Mouse (Mus musculus) heart, postnatal 36 days (tissue): ENCODE data around the gene Llcfc1. TPM values are rescaled to one million over a fixed set of nuclear protein-coding genes. Genes with fewer than 3 reads are reported as not detected.

Source experiments
- DNase-seq, 2 experiments: peaks; one replicate each; pipeline ENCODE4 v3.0.0; 2021 to 2022
- intact Hi-C: fragments of 180-260 bp; cut with DNase I; formaldehyde crosslinking; loops from one replicate; pipeline ENCODE4 v1.15.1; 2025
- total RNA-seq, 2 experiments: library from RNA; stranded (reverse); gene quantifications; 2 replicates each; pipeline ENCODE4 v1.2.3; 2021

Llcfc1 gene
- total RNA-seq, result not detected

DNA sequence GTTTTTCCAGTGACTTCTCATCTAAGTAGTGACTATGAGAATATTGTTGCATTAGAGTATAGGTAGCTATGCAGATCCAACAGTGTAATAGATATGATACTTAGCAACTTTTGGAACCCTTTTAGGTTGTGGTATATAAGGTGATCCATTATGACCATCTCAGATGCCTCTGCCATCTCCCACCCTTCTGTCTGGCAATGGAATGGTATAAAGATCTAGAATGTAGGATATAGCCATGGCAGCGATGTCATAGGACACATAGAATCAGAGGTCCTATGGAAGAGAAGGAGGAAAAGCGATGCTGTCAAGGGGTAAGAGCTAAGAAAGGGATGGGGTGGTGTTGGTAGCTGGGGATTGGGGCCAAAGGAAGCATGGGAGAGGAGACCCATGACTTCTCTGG lies at the start of gene Llcfc1:
Gene Llcfc1, plus strand, starts transcription at position 301 of the 400 bp plus-strand sequence.
- no peak for DNase-seq
- intact Hi-C loops, result no loop called here

DNA sequence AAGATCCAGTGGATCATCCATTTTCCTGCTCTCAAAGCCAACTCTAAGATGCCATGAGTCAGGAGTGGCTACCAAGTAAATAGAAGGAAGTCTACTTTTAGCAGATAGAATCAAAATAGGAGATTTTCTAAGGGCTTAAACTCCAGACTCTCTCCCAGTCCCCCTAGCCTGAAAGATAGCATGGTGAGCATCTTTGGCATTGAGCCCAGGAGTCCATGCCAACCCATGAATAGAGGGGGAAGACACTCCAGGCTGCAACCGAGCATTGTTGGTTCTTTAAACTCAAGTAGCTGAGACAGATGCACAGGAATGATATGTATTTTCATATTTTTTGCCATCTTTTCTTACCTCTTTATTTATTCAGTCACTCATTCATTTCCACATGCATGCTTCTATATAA lies 49.0 kb upstream of the Llcfc1 start:
- no peak for DNase-seq

DNA sequence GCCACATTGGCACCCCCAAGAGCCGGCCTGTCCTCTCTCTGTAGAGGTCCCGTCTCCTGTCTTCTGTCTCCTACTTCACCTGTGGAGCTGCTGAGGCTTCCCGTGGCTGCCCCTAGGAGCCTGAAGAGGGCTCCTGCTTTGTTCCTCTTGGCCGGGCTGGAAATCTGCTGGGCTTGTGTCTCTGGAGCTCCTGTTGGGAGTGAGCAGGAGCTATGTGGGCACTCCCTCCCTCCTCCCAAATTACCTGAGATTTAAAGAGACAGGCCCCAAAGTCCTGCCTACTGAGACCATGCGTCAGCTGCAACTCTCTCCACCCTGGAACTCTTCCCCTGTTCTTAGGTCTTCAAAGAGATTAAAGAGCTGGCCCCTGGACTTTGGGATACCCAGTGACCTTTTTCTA lies 48.1 kb upstream of the Llcfc1 start, which contains the start of gene Trpv6:
Gene Trpv6, minus strand, starts transcription at position 228 of the 400 bp plus-strand sequence.
- intact Hi-C loops, result no loop called here
- no peak for DNase-seq

More for the DNA sequence above, 49.0 kb upstream of the Llcfc1 start:
- intact Hi-C loops, result no loop called here

DNA sequence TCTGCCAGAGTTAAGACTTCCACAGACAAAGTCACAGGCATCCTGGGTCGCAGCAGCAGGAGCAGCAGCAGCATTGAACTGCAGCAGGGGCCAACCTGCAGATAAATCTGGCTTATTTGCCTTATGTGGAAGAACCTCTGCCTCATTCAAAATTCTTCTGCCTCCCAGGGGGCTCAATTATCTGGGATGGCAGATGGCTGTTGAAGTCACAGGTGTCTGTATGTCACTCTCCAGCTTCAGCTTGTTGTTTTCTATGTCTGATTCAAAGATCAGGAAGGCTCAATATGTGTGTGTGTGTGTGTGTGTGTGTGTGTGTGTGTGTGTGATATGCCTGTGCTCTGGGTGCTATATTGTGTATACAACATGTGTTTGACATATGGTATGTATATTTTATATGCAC lies 46.8 kb upstream of the Llcfc1 start:
- DNase-seq, result no peak
- intact Hi-C loops, result no loop called here

DNA sequence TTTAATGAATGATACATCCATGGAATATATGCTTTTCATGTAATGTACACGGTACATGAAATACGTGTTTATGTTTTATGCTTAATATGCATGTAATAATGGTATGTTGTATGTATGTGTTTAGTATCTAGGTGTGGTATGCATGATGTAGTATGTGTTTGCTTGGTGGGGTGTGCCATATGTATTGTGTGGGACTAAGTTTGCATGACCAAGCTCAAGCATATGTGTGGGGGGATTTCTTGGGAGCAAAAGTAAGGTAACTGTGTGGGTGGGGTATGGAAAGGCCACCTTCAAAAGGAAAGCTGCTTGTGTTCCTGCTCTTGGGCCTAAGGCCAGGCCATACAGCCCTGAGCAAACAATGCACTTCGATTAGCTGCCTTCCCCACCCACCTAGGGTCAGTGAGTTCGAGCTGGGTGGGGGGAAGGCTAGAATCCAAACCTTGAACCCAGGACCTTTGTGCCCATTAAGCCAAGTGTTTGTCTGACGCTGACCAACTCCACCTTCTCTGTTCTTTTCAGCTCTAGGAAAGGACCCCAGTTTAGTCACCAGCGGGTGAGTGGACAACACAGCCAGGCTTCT lies 46.2 kb upstream of the Llcfc1 start:
- intact Hi-C loops, result no loop called here
- no peak for DNase-seq

DNA sequence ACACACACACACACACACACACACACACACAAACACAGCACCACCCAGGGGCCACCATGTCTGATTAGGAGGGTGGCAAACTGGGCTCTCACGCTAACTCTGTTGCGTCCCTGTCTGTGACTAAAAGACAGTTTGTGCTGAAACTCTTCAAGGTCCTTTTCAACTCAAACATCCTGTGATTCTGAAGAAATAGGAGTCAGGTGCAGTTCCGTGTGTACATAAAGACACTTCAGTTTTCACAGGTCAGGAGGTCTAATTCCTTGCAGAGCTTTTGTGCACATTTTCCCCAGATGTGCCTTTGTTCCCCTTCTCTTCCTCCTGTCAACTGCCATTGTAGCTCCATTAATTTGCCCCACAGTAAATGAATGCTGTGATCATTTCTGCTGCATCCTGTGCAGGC lies 43.8 kb upstream of the Llcfc1 start:
- intact Hi-C loops, result no loop called here
- no peak for DNase-seq

DNA sequence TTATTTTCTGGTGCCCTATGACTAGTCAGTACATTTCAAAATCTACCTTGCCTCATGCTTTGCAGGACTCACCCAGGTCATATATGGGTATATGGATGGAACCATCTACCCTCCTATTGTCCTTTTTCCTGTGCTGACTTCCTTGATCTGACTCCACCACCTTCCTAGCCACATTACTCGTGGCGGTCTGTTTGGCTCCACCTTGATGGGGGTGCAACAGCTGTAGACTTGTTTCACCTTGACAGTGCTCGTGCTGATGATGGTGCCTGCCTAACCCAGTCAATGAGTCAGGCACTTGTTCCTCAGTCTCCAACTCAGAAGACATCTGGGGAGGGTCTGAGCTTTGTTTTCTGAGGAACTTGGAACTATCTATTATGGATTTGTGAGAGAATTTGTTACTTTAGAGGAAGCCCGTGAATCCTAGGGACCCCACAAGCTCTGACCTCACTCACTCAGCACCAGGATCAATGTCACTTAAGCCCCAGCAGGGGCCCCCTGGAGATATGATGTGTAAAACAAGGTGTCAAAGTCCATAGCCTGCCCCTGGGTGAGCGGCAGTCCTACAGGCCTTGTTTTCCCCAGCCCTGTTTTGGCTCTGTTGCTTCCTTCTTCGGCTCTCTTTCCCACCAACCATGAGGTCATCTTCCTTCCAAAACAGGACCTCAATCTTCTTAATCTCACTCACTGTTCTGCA lies 42.9 kb upstream of the Llcfc1 start:
- no peak for DNase-seq

DNA sequence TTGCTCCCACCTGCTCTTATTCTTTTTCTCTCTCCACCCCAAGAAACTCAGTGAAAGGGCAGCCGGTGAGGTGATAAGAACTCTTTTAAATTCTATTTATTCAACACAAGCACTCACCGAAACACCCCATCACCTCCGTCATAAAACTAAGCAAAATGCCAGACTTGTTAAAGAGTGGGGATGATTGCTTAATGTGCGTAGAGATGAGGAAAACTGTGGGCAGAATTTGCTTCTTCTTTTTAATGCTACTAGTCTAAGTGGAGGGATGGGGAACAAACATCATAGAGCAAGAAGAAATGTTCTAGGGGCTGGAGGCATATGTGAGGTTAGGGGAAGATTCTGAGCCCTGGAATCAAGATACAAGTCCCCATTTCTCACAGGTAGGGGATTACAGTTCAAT lies 41.5 kb upstream of the Llcfc1 start:
- no peak for DNase-seq
- intact Hi-C loops, result no loop called here

More for the DNA sequence above, 42.9 kb upstream of the Llcfc1 start:
- intact Hi-C loops, result no loop called here

DNA sequence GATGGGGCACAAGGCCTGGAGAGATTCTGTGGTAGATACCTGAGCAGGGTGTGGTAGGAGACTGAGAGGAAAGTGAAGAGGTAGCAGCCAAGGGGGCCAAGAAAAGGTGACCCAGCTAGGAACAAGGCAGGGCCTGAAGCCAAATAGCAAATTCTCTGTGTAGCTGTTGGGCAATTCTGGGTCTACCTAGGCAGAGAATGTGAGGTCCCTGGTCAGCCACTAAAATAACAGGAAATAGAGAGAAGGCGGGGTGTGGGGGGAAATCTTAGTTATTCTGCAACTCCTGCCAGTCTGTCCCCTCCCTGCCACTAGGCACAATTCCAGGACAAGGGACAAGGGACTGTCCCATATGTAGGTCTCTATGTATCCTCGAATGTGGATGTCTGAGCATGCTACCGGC lies 41.0 kb upstream of the Llcfc1 start:
- intact Hi-C loops, result no loop called here
- DNase-seq, result no peak

DNA sequence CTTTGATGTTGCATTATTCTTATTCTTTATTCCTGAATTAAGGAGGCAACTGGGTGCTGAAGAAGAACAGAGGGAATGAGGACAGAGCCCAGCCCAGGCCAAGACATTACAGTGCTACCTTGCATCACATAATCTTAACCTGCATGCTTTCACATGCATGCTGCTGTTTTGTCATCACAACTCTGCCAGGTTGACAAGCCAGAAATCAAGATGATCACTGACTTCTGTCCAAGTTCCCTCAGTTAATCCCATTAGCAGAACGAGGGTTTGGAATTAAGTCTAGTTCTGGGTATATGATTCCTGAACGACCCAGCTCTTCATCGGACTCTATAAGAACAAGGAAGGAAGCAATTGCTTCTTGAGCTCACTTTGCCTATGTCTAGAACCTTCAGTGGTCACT lies 38.0 kb upstream of the Llcfc1 start:
- intact Hi-C loops, result no loop called here
- DNase-seq, result no peak

DNA sequence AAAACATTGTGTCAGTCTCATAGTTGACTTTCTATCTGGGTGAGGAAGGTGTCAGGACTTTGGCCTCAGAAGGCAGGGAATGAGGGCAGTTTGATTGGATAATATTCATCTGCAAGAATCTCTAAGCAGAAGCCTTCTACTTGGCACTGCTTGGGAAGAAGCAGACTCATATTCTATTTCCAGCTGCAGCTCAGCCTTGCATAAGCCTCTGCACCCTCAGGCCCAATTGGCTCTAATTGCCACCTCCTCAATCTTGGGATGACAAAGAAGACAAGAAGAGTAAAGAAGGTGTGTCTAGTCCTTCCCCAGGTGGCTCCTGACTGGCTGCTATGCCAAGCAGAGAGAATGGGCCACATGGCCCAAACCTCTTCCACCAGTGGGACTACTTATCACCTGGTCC lies 37.6 kb upstream of the Llcfc1 start:
- intact Hi-C loops, result no loop called here

DNA sequence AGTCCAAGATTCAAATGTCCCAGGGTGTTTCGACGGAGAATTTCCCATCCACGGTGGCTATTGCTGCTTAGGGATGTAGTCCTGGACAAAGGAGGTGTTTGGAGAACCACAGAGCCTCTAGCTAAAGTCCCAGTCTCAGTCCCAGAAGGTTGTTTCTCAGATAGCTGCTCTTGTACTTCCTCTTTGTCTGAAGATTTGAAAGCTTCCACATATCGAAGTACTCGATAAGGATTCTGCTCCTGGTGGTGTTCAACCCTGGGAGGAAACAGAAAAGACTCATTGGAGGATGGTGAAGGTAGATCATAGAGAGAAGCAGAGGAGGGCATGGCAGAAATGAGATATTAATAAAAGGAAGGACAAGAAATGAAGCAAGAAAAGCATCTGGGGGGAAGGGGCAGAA lies 31.1 kb upstream of the Llcfc1 start:
- no peak for DNase-seq
- intact Hi-C loops, result no loop called here

More for the DNA sequence above, 37.6 kb upstream of the Llcfc1 start:
- no peak for DNase-seq

DNA sequence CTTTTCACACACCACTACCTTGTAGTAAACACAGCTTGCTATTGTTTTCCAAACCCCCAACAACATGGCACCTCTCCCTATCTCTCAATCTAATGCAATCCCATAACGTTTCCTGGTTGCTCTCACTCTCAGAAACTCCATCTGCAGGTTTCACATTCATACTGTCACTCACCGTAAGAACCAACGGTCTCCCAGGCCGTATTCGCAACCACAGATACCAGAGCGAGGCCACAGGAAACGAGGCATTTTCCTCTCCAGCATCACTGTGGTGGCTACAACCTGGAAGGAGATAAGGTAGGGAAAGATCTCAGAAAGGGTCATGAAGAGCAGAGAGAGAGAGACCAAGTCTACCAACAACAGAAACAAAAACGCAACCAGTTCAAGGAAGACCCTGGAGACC lies 29.6 kb upstream of the Llcfc1 start:
- intact Hi-C loops, result no loop called here
- no peak for DNase-seq

DNA sequence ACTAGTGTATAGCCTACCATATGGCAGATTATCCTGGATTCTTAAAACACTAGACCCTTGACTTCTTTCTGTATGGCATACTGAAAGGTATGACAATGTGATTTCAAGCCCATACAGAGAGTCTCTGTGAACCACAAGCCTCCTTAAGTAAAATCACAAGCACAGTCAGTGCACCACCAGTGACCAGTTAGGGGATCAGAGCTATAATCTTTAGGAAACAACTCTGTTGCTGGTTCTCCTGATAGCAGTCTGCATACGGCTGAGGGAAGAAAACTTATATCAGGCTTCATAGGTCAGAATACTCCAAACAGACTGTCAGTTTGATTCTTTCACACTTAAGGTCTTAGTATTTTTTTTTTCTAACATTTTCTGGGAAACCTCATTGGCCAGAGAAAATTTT lies 25.7 kb upstream of the Llcfc1 start:
- intact Hi-C loops, result no loop called here
- no peak for DNase-seq

DNA sequence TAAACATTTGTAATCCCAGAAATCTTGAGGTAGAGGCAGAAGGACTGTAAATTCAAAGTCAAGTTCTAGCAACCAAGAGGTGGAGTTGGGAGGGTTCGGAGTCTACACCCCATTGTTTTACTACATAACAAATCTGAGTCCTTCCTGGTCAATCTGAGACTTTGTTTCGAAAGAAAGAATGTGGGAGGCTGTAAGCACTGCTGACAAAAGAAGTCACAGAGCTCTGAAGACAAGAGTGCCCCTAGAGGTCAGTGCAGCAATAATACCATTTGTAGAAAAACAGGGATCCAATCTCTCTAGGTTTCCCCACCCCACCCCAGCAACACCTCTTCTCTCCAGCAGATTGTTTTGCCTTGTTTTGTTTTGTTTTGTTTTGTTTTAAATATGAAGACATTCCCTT lies 21.9 kb upstream of the Llcfc1 start:
- no peak for DNase-seq
- intact Hi-C loops, result no loop called here

DNA sequence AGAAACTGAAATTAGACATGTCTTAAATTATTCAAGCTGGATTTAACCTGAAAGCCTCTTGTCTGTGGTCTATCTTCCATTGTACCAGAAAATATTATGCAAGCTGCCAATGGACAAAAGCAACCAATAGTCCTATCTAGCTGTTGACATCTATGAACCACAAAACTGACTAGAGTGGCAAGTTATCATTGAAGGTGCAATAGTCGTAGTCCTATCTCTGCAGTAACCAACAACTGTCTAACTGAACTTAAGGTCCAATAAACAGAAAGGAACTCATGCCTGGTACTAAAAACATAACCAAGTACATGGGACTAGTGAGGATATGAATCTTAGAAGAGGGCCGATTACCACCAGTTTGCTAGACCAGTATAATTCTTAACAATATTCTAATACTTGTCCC lies 7.7 kb upstream of the Llcfc1 start:
- DNase-seq, result no peak
- intact Hi-C loops, result no loop called here

DNA sequence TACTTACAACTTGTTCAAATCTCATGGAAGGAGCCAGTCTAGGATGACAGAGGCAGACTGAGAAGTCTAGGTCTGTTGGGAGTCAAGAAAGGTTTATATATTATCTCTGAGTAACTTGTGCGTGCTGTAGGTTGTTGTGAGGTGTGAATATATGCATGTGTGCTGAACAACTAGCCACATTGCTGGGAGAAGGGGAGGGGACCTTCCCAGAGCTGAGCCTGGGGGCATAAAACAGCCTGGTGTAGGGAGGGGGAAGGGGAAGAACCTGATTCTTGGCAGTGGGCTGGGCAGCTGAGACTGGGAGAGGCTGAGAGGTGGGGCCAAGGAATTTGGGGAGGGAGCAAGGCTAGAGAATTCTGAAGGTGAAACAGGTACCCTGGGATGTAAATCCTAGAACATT lies 3.6 kb upstream of the Llcfc1 start, which contains the start of gene Trpv5:
Gene Trpv5, minus strand, starts transcription at position 101 of the 400 bp plus-strand sequence.
- intact Hi-C loops, result no loop called here
- no peak for DNase-seq

DNA sequence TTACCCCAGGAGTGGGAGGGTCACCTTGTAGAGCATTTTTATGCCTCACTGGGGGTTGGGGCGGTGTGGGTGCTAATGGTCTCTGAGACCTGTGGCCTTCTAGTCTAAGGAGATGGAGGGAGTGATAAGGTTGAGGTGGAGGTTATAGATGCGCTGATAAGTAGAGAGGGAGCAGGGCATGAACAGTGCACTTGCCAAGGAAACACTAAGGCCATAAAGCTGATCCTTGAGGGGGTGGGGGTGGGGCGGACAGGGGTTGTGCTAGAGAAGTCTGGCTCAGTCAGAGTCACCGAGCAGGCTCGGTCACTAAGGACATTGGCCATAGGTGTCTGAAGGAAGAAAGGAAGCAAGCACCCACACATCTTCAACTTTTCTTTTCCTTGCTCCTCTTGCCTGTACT lies 2.6 kb upstream of the Llcfc1 start:
- no peak for DNase-seq
- intact Hi-C loops, result no loop called here

DNA sequence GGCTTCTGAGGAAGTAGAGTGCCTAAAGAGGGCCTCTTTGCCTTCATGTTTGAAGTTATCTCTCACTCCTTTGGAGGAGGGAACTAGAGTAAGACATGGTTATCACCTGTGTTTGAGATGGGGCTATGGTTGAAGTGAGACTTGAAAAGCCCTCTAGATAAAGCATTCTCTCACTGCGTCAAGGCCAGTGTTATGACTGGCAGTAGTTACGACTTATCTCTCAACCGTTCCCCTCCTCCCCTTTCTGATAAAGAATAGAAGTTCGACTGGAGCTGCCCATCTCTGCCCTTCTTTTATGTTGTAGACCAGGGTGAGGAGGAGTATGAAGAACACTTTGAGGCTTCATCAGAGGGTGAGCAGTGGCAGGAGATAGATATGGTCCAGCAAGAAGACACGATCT lies 680 bp downstream of the Llcfc1 start:
- intact Hi-C loops, result no loop called here

DNA sequence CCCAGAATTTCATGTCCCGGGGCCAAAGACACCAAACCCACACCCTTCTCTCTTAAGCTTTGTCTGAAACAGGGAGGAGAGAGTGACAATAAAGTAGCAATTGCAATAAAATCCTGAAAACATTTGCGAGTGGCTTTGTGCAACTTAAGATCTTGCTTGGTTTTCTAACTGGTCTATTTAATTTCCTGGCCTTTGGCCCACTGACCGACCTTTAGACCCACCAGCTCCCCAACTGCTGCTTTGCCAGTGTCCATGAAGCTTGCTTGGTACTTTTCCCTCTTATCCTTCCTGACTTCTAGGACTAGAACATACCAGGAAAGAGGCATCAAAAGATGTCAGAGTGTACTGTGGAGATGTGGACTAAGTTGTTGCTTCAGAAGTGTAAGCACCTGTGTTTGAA lies 1.4 kb downstream of the Llcfc1 start:
- intact Hi-C loops, result no loop called here
- no peak for DNase-seq

More for the DNA sequence above, 680 bp downstream of the Llcfc1 start:
- no peak for DNase-seq

DNA sequence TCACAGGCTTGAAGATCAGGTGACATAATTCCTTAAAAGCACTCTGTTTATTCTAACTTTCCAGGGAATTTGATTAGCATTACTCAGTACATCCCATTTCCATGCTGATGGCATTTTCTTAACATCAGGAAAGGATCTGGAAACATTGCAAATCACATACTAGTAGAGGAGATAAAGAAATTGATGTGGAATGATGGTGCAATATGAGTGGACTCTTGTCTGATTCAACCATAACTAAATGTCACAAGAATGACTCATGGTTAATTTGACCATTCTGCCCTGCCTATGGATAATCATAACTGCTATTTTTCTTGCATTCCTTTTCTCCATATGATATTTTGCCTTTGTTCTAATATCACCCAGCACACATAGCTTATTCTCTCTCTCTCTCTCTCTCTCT lies 8.0 kb downstream of the Llcfc1 start:
- intact Hi-C loops, result no loop called here
- no peak for DNase-seq

DNA sequence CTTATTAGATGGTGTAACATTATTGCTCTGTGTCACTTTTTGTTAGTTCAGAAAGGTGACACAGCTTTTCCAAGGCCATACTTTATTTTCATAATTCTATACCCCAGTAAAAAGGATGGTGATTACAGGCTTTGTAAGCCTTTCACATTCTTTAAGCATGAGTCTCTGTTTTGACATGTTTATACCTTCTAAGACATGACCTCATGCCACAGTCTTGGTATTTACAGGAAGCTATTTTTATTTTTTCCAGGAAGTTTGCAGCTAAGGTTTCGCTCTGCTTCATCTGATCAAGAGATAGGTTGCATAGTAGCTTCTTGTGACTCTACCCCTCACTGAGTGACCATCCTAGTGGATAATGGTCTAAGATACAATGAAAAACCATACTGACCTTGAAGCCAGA lies 10.2 kb downstream of the Llcfc1 start:
- no peak for DNase-seq
- intact Hi-C loops, result no loop called here

DNA sequence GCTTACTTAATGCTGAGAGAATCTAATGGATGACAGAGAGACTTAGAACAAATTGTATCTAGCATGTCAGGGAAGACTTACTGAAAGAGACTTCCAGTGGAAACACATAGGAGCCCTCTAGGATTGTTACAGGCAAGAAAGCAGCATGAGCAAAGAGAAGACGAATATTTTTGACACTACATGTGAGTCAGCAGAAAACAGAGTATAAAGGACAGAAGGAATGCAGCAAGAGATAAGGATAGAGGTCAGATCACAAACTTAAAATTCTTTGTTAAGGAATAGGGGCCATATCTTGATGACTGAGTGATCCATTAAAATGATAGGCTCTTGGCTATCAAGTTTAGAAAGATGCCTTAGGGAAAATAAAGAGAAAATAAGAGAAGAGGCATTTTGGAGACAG lies 17.0 kb downstream of the Llcfc1 start:
- intact Hi-C loops, result no loop called here
- DNase-seq, result no peak
